Mouse (Mus musculus) olfactory bulb, adult 2 months (tissue): ENCODE results near the gene Wnk1. TPM values are rescaled to one million over a fixed set of nuclear protein-coding genes. Genes with fewer than 3 reads are reported as not detected.

Experiments used
- H3K27ac ChIP-seq: fragments of 200-500 bp; 2 replicates; pipeline ENCODE4 v1.5.1; 2012; ENCODE audit warnings: low read depth, low read length; ENCODE audit not compliant: insufficient read depth
- H3K4me1 ChIP-seq: fragments of 200-500 bp; 2 replicates; pipeline ENCODE4 v1.6.1; 2012; ENCODE audit warnings: low read length; ENCODE audit not compliant: control insufficient read depth, insufficient read depth
- H3K4me3 ChIP-seq: fragments of 200-500 bp; 2 replicates; pipeline ENCODE4 v1.5.1; 2012; ENCODE audit warnings: mild to moderate bottlenecking, low read depth, low read length, moderate library complexity; ENCODE audit not compliant: insufficient read depth
- CTCF ChIP-seq: fragments of 200-500 bp; IDR thresholded peaks from 2 replicates; pipeline ENCODE4 v1.5.1; 2012; ENCODE audit warnings: low read depth, mild to moderate bottlenecking, low read length, moderate library complexity; ENCODE audit not compliant: insufficient read depth
- POLR2A ChIP-seq: fragments of 200-500 bp; IDR thresholded peaks from 2 replicates; pipeline ENCODE4 v1.6.1; 2012; ENCODE audit warnings: mild to moderate bottlenecking, low read depth, low read length, moderate library complexity; ENCODE audit not compliant: insufficient read depth
- WGBS: fragments of 180-500 bp; shearing (Covaris S2); methylation state at CpG from one replicate; pipeline ENCODE4 v1.1.7; 2018; 5-methylcytosine and 5-hydroxymethylcytosine counted together
- polyA plus RNA-seq: library from polyadenylated mRNA; stranded (reverse); fragments of >200 nt; gene quantifications from 2 replicates; pipeline ENCODE4 v1.2.4, GENCODE M21; 2012; ENCODE audit warnings: low replicate concordance; ENCODE audit not compliant: missing spikeins, insufficient read depth, insufficient read length

The Wnk1 gene
- polyA plus RNA-seq, 1 experiment, result 357 TPM

DNA sequence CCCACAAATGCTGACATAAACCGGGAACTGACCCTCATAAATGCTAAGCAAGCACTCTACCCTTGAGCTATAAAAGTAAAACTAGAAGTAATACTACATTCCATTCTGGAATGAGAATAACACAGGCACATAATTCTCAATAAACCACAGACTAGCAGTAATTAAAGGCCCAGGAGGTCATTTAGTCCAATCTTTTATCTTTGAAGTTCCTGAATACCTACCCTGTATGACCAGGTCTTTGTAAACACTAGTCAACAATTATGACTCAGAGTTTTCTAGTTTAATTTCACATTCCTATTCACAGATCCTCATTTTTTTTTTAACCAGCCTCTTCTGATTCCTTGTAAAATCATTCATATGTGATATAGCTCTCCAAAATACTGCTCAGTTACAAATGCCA is 14.7 kb downstream of the Wnk1 start:
- Histone ChIP-seq H3K4me1 (no peaks in the 10 kb centered on the region), H3K27ac (no peak overlapping the region), H3K4me3 (no peak overlapping the region)
- WGBS, result 79% methylated on average over 1 of the region's 1 CpGs
- TF ChIP-seq POLR2A (no peak), CTCF (no peak)

DNA sequence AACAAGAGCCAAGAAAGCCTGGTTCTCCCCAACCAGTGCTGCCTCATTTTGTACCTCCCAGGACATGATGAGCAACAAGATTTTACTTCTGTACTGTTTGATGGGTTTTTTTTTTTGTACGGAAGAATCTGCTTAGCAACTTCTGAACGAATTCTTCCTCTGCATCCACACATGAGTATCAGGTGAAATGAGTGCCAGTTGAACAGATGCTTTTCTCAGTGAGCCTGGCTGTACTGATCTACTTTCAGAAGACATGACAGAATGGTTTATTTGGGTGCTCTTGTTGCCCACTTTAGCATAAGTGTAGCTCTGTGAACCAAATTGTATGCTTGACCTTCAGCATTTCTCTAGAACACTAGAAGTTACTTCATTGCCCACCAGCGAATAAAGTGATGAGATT is 16.4 kb downstream of the Wnk1 start:
- TF ChIP-seq CTCF (no peak), POLR2A (no peak)
- 81% methylated on average over 3 of the region's 3 CpGs for WGBS
- H3K27ac ChIP-seq, result no peak overlapping the region
- no peaks in the 10 kb centered on the region for H3K4me1 ChIP-seq
- H3K4me3 ChIP-seq, result no peak overlapping the region

DNA sequence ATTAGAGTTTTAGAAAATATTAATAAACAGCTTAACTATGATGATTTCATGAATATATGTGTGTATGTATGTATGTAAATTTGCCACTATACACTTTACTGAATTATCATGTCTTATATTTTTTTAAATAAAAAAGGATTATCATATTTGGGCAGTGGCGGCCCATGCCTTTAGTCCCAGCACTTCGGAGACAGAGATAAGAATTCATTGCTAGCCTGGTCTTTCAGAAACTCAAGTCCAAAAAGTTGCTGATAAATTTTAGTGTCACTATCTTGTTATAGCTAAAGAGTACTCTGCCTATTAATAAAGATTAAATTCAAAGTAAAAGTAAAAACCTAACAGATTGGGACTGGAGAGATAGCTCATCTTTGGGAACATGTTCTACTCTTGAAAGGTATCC is 18.8 kb downstream of the Wnk1 start:
- 94% methylated on average over 2 of the region's 2 CpGs for WGBS
- no peak for TF ChIP-seq CTCF
- no peak for TF ChIP-seq POLR2A

DNA sequence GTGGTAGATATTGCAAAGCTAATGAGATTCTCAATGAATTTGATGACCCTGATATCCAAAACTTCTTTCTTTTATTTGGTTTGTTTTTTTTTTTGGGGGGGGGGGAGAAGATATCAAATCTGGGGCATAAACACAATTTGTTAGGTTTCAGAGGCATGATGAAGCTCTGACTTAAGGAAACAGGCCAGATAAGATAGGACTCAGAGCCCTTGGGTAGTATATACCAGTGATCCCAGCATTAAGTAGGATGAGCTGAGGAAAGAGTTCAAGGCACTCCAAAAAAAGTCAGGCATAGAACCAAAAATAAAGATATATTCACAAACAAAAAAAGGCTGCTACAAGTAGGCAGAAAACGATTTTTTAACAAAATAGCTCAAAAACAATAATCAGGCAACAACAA is 25.3 kb downstream of the Wnk1 start:
- no peak overlapping the region for H3K4me3 ChIP-seq
- TF ChIP-seq POLR2A, result no peak
- no peak overlapping the region for H3K27ac ChIP-seq
- no peaks in the 10 kb centered on the region for H3K4me1 ChIP-seq
- 43% methylated on average over 1 of the region's 1 CpGs for WGBS

More for the DNA sequence above, 18.8 kb downstream of the Wnk1 start:
- Histone ChIP-seq H3K4me3 (no peak overlapping the region), H3K27ac (no peak overlapping the region), H3K4me1 (no peaks in the 10 kb centered on the region)

DNA sequence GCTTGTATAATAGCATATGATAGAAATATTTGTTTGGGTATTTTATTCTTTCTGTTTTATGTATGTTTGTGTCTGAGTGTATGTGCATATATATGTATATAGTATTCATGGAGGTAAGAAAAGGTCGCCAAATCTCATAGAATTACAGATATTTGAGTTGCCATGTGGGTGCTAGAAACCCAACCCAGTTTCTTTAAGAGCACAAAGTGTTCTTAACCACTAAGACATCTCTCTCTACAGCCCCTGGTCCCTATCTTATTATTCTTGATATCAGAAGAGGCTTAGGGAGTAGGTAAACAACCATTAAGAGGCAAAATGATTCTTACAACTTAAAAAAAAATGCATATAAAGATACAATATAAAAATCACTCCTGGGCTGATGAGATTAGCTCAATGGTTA is 27.0 kb downstream of the Wnk1 start:
- no peak for TF ChIP-seq CTCF
- TF ChIP-seq POLR2A, result no peak
- 98% methylated on average over 1 of the region's 1 CpGs for WGBS

DNA sequence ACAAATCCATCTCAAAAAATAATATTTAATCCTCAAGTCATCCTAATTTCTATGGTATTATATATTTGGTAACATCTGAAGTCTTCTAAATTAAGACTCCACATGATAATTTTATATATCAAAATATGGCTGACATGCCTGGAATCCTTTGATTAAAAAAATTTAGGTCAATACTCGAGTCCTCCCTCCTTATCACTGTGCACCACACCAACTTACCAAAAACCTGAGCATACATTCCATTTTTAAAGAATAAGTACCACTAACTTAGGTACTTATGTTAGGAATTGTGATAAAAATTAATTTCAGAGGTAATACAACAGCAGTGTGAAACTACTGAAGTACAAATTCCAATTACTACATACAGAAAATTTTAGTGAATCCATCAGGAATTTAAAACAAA is 27.5 kb downstream of the Wnk1 start:
- WGBS, result 56% methylated on average over 1 of the region's 1 CpGs
- H3K4me3 ChIP-seq, result no peak overlapping the region
- no peak for TF ChIP-seq CTCF
- H3K4me1 ChIP-seq, result no peaks in the 10 kb centered on the region
- H3K27ac ChIP-seq, result no peak overlapping the region

More for the DNA sequence above, 27.0 kb downstream of the Wnk1 start:
- no peaks in the 10 kb centered on the region for H3K4me1 ChIP-seq
- no peak overlapping the region for H3K4me3 ChIP-seq
- no peak overlapping the region for H3K27ac ChIP-seq

DNA sequence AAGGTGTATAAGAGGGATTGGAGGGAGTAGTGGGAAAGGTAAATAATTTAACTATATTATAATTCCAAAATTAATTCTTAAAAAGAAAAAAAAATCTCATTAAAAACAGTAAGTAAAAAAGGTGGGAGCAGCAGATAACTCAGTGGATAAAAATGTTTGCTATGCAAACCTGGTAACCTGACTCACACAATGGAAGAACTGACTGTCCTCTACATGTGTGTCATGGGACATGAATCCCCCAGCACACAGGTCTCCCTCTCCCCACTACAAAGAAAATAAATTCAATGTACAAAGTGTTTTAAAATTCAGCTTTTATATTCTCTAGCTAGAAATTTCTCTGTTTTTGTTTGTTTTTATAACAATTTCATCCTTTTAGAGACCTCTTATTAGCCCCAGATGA is 27.9 kb downstream of the Wnk1 start:
- Histone ChIP-seq H3K27ac (no peak overlapping the region), H3K4me3 (no peak overlapping the region), H3K4me1 (no peaks in the 10 kb centered on the region)
- no peak for TF ChIP-seq CTCF

DNA sequence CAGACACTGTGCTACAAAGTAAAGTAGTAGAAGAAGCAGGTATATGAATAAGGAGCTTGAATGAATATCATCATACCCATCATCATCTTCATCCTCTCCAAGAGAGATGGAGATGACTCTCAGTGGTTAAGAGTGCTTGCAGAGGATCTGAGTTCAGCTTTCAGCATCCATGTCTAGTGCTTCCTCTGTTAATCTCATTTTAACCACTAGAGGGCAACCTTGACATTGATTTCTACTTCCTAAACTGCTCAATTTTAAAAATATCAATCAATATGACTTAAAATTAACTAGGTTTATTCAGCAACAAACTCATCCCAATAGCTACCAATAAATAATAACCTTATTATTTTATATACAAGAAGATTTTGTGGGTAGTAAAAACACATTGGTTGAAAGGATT is 36.8 kb downstream of the Wnk1 start:
- TF ChIP-seq CTCF (no peak), POLR2A (no peak)
- H3K4me3 ChIP-seq, result no peak overlapping the region
- H3K27ac ChIP-seq, result no peak overlapping the region
- H3K4me1 ChIP-seq, result no peaks in the 10 kb centered on the region

DNA sequence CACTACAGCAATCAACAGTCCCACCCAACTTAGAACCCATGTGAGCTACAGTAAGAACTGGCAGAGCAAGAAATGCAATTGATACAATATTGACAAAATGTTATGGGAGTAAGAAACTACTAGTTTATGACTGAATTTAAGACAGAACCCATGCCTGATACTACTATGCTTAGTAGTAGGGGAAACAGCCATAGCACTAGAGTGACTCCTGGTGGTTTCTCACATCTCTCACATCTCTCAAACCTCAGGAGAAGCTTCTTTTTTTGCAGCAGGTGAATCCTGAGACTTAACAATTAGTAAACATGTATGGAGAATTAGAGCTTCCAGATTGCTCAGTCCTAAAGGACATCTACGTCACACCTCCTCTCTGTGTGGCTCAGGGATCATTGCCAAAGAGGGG is 42.0 kb downstream of the Wnk1 start:
- no peak for TF ChIP-seq POLR2A
- TF ChIP-seq CTCF, result no peak
- H3K4me3 ChIP-seq, result no peak overlapping the region
- WGBS, result 70% methylated on average over 1 of the region's 1 CpGs
- H3K27ac ChIP-seq, result no peak overlapping the region
- no peaks in the 10 kb centered on the region for H3K4me1 ChIP-seq

DNA sequence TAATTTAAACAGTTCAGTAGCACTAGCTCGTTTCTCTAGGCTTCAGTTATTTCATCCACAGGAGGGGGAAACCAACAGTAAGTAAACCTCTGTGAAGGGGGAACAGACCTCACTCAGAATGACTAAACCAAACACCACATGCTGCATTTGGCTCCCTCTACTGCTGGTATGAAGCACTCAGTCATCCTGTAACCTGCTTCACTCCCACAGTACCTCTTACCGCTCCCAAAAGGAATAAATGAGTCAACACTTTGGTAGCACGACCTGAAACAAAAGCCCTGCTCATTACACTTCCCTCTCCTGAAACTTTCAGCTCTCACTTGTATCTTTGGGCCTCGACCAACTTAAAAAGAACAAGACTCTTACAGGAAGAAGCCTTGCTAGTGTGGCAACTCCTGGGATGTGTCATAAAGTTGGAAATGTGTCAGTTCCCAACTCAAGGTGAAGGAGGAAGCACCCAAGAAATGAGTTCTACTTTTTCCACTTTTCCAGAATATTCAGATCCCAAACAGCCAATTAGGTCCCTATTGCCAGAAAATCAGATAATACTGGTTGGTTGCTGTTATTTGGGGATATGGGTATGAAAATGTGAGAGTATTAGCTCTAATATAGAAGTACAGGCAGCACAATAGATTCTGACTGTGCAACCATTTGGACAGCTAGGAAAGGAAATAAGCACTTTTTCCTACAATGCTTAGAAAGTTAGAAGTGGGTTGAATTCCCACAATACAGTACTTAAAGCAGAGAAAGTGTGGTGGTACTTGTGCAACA is 114.1 kb downstream of the Wnk1 start:
- H3K27ac ChIP-seq, result no peak overlapping the region
- no peak for TF ChIP-seq CTCF
- TF ChIP-seq POLR2A, result no peak
- 21% methylated on average over 4 of the region's 4 CpGs for WGBS
- no peak overlapping the region for H3K4me3 ChIP-seq
- H3K4me1 ChIP-seq, result no peaks in the 10 kb centered on the region
